Mouse (Mus musculus): ENCODE results near the gene Cryba1.
A peak's percentile ranks its signal among the peaks of the same experiment; 100 is the strongest.

- TF ChIP-seq CTCF (IDR thresholded peaks at IDR 0.05; ENCODE audit: low read depth) (no peak), EP300 (IDR thresholded peaks at IDR 0.05; ENCODE audit: low read depth) (peak; percentile 38; the same call in 1 of the 2 replicates)
These were observed 27.4 kb upstream of the Cryba1 start for GRCm38 (mm10) chr11:77752525-77752924.

Measured in liver, embryonic 14.5 days (tissue).